Mouse (Mus musculus) CH12.LX (cell line): ENCODE measurements around the gene 4930562C15Rik.

Experiments used
- E2F4 ChIP-seq: IDR thresholded peaks from 2 replicates; pipeline ENCODE4 v1.6.1; 2011; ENCODE audit warnings: low read depth, low read length, improper control_type of control experiment; ENCODE audit not compliant: insufficient replicate concordance
- IRF4 ChIP-seq: IDR thresholded peaks from 2 replicates; pipeline ENCODE4 v1.6.1; 2014; ENCODE audit warnings: low read depth, mild to moderate bottlenecking, inconsistent platforms, low read length, improper control_type of control experiment
- MAX ChIP-seq: IDR thresholded peaks from 2 replicates; pipeline ENCODE4 v1.6.1; 2011; ENCODE audit warnings: low read length, improper control_type of control experiment
- POLR2A ChIP-seq: IDR thresholded peaks from 2 replicates; pipeline ENCODE4 v1.6.1; 2011; ENCODE audit warnings: low read depth, mild to moderate bottlenecking, improper control_type of control experiment, low read length
- POLR2AphosphoS2 ChIP-seq: IDR thresholded peaks from 2 replicates; pipeline ENCODE4 v1.6.1; 2011; ENCODE audit warnings: low read depth, low read length, improper control_type of control experiment

DNA sequence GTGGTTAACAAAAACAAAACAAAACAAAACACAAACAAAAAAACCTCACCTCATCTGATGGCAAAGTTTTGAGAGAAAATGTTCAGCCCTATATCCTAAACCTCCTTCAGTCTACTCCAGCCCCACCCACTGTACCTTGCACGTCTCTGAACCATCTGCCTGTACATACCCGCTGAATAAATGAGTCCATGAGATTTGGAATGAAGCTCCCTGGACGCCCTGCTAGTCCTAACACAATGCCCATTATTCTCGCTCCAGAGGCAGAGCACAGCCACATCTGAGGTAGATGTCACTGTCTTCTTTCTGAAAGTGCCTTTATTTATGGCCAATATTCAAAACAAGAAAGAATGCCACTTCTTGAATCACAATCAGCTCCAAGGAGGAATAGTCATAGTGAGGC, 49.5 kb upstream of the 4930562C15Rik start:
- TF ChIP-seq IRF4 (no peak), MAX (no peak), E2F4 (no peak), POLR2AphosphoS2 (no peak), POLR2A (no peak)
